Mouse (Mus musculus) fibroblast of lung, adult 2 months (primary cell): Measurements from ENCODE around the gene U2af2.
A peak's percentile ranks its signal among the peaks of the same experiment; 100 is the strongest.

Experiments
- DNase-seq: peaks from one replicate; pipeline ENCODE4 v3.0.0-alpha.2; 2011; ENCODE audit warnings: low read depth

The U2af2 gene

DNA sequence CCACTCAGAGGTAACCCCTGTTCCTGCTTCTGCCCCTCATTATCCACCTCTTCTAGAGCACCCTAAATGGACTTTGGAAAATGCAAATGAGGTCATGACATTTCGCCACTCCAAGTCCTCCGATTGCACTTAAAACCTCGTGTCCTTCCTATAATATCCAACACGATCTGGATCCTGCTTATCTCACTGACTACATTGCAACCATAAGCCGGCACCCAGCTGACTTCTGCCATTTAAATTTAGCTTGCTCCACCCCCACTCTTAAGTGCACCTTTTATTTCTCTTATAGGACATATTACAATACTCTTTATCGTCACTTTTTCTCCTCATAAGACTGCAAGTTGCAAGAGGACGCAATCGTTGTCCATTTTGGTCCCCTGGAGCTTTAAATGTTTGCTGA is 24.5 kb upstream of the U2af2 start:
- DNase-seq, result no peak

DNA sequence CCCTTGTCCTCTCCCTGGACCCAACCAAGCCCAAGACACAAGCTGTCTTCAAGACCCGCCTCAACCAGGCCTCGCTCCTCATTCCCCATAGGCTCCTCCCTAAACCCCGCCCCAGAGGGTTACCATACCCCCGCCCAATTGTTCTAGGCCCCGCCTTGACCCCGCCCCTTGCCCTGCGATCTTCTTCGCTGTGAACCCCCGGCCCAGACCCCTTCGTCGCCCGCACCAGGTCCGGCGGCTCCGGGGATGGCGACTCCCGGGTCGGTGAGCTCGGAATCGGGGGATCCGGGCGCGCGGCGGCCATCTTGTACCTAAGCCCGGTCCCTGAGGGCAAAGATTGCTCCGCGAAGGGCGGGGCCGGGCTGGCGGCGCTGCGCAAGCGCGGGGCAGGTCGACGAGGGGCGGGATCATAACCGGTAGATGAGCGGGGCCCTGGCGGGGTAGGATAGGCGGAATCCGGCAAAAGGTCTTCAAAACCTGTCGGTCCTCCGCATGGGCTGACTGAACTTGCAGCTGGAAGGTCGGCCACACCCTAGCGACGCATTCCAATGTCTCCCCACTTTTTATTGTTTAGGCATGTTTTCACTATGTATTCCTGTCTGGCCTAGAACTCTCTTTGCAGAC is 23.7 kb upstream of the U2af2 start, which contains the start of gene Zfp784:
TSS of gene Zfp784 (minus strand) at position 338 of the 624 bp plus-strand sequence.
- peak; percentile 77 for DNase-seq

DNA sequence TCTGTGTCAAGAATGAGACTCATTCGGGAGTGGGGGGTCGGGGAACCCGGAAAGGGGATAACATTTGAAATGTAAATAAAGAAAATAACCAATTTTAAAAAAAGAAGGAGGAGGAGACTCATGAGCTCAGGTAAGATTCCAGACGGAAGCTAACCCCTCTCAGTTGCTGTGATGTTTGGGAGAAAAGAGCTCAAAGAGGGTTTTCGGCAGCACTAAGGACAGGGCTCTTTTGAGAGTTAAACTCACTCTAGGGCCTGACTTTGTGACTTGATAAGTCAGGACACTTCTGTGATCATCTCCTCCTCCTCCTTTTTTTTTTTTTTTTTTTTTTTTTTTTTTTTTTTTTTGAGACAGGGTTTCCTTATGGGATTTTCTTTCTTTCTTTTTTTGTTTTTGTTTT is 23.0 kb upstream of the U2af2 start:
- no peak for DNase-seq

DNA sequence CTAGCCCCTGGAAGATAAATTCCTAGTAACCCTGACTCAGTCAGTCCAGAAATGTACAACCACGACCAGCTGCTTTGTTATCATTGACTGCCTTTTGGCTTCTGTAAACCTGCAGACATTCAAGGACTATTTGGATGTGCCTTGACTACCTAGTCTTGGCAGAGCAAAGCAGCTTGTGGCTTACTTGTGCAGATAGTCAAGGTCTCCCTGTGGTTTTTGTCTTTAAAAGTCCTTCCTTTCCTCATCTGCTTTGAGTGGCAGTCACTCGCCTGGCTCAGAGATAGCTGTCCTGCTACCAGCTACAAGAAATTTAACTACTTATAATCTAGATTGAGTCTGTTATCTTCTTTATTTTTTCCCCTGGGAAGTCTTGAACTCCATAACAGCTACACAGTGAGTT is 17.0 kb upstream of the U2af2 start:
- DNase-seq, result no peak

DNA sequence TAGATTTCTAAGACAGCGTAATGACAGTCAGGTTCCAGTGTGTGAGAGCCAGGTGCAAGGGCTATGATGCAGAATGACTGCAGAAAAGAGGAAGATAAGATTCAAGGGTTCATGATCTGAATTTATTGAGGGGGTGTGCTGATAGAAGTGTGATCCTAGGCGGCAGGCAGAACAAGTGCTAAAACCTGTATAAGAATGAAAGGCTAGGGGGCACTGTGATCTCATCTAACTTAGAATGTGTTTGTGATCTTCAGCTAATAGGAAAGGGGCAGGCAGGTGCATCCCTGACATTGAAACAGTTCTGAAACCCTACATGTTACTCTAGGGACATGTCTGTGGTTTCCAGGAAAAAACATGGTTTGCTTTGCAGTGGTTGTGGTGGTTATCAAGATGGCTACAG is 15.8 kb upstream of the U2af2 start:
- DNase-seq, result no peak

DNA sequence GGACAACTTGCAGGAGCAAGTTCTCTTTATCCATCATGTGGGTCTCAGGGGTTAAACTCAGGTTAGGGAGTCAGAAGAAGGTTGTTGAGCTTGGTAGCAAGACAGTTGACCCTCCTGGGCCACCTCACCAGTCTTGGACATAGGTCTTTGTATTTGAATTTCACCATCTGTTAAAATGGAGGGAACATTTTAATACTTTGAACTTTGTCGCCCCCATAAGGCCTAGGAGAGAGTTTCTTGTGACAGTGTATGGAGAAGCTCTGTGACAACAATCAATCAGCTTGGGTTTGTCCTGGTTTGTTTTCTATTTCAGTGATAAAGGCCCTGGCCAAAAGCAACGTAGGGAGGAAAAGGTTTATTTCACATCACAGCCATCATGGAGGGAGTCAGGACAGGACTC is 14.6 kb upstream of the U2af2 start:
- DNase-seq, result no peak

DNA sequence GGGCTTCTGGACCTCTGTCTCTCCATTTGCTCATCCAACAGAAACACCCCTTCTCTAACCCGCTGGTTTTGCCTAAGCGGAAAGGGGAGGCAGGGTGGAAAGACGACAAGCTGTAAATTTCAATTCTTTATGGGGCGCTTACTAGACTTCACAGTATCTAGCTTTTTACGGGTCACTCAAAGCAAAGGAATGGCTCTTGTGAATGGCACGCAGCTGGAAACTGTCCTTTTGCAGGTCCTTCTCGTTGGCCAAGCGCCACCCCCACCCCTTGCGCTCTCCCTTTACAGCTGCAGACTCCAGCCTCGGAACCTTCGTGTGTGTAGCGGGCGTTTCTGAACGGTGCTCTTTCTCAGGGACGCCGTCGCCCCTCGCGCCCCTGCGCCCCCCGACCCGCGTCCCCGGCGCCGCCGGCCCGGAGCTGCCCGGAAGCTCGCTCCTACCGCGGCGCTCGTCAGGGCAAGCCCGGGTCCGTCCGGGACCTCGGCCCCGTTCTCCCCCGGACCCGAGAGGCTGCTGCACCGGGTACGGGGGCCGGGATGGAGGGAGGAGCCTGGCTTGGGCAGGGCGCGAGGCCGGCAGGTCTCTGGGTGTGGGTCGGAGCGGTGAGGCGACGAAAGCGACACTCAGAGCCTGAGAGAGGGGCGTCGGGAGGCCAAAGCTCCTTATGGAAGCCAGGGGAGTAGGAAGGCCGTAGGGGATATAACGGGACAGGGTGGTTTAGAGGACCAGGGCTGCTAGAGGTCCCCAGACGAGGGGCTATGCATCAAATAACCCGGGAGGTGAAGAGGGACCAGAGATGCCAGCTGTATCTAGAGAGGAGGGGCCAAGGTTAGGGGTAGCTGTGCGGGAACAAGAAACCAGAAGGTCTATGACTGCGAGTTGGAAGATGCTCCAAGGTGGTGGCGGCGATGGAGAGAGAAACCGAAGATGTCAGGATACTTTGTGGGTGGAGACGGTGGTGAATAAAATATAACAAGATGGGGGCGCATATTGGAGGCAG is 10.4 kb upstream of the U2af2 start, which contains the start of gene Zfp580:
TSS of gene Zfp580 (plus strand) at position 346 of the 1,000 bp plus-strand sequence.
- no peak for DNase-seq

DNA sequence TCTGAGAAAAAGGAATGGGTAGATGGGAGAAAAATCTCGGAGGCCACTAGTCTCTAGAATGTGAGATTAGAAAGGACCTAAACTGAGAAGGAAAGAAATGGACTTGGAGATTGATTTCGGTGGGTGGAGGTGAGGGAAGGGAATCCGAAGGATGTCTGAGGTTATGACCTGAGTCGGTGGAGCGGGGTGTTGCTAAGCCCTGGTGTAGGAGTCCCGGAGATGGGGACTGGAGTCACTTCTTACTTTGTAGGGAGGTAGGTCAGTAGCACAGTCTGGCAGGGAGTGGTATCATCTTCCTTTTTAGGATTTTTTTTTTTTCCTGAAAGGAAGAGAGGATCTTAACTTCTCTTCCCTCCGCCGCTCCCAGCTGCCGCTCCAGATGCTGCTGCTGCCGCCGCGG is 9.5 kb upstream of the U2af2 start:
- DNase-seq, result no peak

DNA sequence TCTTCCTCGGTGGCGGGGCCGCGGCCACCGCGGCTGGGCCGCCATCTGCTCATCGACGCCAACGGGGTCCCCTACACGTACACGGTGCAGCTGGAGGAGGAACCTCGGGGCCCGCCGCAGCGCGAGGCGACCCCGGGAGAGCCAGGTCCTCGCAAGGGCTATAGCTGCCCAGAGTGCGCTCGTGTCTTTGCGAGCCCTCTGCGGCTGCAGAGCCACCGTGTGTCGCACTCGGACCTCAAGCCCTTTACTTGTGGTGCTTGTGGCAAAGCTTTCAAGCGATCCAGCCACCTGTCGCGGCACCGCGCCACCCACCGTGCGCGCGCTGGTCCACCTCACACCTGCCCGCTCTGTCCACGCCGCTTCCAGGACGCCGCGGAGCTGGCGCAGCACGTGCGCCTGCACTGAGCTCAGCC is 9.0 kb upstream of the U2af2 start:
- DNase-seq, result no peak

DNA sequence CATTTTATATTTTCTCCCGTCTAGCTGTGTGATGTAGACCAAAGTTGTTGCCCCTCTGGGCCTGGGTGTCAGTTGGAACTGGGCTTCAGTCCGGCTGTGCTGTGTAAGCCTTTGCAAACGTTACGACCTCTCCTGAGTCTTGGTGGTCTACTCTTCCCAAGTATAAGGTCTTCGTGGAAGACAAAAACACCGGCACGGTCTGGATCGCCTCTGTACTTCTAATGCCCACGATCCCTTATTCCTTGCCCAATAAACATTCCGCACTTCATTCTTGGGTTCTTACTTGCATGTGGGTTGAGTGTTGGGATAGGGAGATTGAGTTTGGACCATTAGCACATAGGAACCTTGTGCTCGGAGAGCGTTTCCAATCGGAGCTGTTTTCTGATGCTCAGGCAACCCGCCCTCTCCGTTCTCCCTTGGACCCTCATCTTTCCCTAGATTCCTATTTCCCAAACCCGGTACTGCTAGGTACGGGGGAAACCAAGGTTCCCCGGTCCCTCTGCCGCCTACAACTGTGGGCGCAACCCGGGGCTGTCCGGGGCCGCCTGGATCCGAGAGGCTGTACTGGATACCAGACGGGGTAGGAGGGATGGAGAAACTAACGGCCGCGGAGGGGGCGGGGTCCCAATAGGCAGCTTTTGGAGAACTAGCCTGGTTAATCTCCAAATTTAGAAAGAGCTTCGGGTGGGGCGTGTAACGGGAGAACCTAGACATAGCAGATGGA is 8.3 kb upstream of the U2af2 start:
- no peak for DNase-seq

DNA sequence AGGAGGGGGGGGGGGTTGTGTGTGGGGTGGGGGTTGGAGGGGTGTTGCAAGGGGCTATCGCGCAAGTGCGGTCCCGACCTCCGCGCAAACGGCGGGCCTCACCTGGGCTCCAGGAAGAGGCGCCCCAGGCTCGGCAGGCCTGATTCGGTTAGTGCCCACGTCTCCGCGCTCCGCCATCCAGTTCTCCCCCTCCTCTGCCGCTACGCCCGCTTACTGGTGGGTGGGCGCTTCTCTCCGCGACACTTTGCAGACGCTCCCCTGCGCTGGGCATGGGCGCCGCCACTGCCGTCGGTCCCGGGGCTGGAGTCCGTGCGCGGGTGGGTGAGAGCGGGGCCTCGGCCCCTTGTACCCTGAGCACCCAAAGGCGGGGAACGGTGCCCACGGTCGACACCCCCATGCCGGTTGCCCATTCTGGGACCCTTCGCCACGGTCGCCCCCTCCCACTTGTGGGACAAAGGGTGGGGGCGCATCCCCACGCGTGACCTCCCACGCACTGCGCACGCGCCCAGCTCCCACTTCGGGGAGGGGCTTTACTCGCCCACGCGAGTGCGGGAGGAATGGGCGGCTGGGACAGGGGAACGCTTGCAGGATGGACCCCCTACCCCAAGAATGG is 5.2 kb upstream of the U2af2 start:
- DNase-seq, result no peak

DNA sequence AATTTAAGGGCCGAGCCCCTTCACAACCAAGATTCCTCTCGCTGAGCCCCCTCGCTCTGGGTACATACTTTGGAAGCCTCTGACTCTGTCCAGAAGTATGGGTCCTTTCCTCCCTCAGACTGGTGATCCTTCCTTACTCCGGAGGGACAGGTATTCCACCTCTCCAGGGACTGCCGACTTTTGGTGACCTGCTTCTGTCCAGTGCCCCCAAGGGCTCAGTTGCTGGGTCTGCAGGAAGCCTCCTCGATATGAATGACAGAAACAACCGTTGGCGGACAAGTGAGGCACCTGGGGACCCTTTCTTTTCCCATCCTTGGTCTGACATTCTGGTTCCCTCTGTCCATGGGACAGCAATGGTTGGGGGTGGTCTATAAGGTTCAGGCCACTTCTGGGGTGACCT is 4.6 kb upstream of the U2af2 start:
- no peak for DNase-seq

DNA sequence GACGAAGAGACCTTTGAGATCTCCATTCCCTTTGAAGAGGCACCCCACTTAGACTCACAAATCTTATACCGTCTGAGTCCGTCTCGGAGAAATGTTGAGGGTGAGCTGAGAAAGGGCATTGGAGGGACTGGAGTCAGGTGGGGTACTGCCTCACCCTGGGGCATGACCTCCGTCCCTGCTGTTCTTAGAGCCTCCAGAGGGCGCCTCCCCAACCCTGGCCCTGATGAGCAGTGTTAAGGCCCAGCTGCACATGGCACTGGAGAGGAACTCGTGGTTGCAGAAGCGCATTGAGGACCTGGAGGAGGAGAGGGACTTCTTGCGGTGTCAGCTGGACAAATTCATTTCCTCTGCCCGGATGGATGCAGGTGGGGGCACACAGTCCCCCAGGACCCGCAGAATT is 4.1 kb upstream of the U2af2 start:
- DNase-seq, result no peak

DNA sequence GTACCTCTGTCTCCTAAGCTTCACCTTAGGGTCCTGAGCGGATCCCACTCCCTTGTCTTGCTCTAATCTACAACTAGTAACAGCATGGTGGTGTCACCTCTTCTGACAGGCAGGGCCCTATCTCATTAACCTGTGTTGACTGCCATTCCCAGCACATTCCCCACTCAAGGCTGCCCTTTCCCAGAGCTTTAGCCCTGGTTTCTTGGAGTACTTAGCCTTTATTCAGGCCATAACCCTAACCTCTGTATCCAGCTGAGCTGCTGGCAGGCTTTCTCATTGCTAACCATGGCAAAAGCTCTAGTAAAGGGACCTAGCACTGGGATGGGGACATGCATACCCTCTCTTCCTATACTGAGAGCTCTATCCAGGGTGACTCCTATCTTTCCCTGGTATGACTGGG is 3.3 kb upstream of the U2af2 start:
- no peak for DNase-seq

DNA sequence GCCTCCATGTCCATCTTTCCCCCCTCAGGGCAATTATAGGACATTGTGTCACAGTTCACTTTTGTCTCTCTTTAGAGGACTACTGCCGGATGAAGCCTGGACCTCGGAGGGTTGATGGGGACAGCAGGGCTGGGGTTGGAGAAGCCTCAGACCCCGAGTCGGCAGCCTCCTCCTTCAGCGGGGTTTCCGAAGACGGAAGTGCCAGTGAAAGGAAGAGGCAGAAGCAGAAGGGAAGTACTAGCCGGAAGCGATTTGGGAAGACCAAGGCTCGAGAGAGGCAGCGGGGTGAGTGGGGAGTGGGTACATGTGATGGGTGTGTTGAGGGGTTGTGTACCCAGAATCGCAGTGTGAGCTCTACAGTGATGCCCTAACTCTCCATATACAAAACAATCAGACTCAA is 2.5 kb upstream of the U2af2 start:
- DNase-seq, result no peak

DNA sequence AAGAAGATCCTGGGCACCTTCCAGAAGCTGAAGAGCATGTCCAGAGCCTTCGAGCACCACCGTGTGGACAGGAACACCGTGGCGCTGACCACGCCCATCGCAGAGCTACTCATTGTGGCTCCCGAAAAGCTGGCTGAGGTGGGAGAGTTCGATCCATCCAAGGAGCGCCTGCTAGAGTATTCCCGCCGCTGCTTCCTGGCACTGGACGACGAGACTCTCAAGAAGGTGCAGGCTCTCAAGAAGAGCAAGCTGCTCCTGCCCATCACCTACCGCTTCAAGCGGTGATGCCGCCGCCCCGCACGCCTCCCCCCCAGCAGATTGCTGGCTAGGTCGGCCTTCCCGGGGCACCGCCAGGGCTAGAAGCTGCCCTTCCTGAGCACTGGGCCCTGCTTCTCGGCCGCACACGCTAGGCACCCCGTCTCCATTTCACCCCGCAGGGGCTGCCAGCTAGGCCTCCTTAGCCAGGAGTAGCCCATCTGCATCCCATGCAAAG is 1.7 kb upstream of the U2af2 start:
- DNase-seq, result peak; percentile 62

DNA sequence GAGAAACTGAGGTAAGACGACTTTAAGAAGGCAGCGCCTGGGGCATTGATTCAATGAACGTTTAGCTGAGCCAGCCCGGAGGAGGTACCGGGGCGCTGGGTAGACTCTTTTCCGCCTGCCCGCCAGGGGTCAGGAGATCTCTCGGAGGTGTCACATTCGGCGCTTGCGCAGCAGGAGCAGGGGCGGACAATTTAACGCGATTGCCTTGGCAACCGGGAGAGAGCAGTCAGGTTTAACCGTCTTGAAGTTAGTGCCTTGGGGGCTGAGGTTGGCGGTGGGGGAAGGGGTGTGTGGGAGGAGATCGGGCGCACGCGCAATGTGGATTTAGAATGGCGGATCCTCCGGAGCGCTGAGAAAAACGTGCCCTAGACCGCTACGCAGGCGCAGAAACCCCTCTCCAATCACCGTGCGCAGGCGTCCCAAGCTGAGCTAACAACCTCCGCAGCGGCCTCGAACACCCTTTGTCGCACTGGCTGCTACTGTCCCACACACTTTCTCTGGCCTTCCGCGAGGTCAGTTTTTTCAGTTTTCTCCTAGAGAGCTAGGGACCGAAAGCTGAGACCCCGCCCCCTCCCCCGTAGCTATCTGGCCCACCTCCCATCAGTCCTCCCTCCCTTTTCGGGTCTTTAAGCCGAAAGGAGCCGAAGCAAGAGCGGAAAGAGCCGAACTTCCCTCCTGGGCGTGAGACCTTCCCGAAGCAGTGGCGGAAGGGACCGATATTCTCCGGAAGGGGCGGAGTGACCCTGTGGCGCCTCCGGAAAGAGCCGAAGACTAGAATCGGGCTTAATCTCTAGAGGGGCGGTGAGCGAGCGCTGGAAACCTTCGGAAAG is 784 bp upstream of the U2af2 start:
- DNase-seq, result peak; percentile 94

DNA sequence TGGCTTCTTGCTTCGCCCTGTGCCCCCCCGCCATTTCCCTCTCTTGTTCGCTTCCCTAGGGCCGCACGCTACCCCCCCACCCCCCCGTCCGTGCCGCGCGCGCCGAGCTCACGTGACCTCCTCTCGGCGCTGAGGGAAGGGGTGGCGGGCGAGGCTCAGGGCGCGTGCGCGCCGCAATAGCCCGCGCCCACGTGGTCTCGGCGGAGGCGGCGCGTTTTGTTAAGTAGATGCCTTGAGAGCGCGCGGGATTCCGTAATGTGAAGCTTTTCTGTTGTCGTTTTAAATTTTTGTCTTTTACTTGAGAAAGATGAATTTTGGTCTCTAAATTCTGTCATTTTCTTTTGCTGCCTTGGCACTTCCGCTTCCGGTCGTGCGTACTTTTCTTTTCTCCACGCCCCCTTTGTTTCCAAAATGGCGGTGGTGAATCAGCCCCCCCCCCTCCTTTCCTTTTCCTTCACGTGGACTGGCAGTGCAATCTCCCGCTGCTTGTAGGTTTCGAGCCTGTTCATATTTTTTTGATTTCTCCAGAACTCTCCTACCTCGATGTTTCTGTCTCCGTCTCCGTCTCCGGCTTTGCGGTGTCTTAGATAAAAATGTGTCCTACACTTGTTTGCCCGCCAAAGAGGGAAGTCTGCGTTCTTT is 538 bp downstream of the U2af2 start:
- peak; percentile 54 for DNase-seq

DNA sequence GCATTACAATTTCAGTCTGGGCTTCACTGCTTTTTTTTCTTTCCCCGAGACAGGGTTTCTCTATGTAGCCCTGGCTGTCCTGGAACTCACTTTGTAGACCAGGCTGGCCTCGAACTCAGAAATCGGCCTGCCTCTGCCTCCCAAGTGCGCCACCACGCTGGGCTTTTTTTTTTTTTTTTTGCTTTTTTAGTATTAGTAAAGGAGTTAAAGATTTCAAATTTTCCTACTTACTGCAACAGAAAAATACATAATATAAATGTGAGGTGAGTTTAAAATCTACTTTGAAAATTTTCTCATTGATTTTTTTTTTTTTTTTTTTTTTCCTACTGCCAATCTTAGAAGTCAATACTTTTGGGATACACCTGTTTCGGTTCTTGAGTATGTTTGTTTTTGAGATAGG is 2.9 kb downstream of the U2af2 start:
- DNase-seq, result no peak

DNA sequence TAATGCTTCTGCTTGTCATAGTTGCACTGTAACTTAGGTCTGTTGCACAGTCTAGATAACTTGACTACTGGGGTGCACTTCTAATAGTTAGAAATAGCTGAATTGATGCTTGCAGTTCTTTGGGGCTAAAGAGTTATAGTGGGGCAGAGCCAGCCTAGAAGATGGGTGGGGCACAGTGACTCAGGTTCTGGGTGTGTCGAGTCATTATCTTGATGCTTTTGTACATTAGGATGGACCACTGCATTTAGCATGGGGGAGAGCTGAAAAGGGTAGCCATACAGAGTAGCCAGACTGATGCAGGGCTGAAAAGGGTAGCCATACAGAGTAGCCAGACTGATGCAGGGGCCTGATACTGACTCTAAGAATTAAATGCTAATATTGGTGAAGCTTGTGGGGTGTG is 11.6 kb downstream of the U2af2 start:
- no peak for DNase-seq

DNA sequence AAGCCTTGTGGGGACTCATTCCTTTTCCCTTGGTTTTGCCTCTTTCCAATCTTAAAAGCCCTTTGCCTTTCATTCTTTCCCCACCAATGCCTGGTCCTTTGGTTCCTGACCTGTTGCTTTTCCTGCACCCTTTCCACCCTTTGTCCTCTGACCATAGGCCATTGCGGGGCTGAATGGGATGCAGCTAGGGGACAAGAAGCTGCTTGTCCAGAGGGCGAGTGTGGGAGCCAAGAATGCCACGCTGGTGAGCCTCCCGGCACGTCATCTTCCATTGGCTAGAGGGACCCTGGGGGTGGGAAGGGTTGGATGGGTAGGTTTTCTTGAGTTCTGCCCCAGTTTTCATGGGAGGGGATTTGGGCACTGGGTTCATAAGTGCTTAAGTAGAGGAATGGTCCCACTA is 13.0 kb downstream of the U2af2 start:
- DNase-seq, result no peak
